Mouse (Mus musculus): ENCODE measurements around the gene Dlx3.

The Dlx3 gene

GRCm38 (mm10) chr11:95125366-95125948 lies 5.5 kb downstream of the Dlx3 start:
- no peak for DNase-seq

GRCm38 (mm10) chr11:95126272-95127245 lies 6.6 kb downstream of the Dlx3 start:
- DNase-seq: no peak

GRCm38 (mm10) chr11:95128359-95128758 lies 8.4 kb downstream of the Dlx3 start:
- DNase-seq: no peak

- no peak for DNase-seq
These were observed 10.8 kb downstream of the Dlx3 start for GRCm38 (mm10) chr11:95130668-95131252.

DNA sequence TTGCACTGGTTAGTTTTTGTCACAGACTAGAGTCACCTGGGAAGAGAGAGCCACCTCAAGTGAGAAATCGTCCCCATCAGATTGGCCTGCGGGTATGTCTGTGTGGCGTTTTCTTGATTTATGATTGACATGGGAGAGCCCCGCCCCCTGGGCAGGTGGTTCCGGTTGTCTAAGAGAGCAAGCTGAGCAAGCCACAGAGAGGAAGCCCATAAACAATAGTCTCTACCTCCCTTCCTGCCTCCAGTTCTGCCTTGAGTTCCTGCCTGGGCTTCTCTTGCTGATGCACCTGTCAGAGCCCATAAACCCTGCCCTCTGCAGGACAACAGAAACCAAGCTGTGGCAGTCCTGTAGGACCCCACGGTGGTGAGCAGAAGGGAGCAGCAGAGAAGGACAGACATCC lies 13.4 kb downstream of the Dlx3 start:
- no peak for DNase-seq

DNA sequence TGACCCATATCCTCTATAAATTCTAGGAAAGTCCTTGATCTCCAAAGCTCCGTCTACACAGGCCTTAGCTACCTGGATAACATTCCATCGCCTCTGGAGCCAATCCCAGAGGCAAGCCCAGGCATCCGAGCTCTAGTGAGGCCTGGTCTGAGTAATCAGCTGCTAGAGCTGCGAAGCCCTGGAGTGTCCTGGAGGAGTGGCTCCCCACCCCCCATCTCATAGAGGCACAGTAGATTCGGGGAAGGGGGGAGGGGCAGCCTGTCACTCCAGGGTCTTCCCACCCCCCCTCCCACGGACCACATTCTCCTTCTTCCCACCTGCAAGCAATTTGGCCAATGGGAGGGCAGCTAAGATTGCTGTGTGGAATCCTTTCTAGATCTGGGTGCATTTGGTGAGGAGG lies 17.4 kb downstream of the Dlx3 start:
- no peak for DNase-seq

GRCm38 (mm10) chr11:95139871-95140270 lies 20.0 kb downstream of the Dlx3 start:
- DNase-seq: no peak

DNA sequence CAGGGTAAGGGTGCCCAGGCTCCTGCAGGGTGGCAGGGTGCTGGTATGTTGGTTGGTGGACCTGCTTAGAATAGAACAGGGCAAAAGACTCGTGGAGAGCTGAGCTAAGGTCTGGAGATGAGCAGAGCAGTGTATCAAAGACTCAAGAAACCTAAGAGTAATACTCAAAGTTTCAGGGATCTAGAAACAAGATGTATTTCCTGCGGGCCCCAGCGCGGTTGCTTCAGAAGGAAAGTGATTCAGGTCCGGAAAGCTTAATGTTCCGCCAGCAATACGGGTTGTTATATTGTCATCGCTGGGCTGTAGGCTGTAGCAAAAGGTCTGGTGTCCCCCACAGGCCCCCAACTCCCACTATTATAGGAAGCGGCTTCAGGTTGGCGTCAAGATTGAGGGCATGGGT lies 22.3 kb downstream of the Dlx3 start:
- no peak for DNase-seq

DNA sequence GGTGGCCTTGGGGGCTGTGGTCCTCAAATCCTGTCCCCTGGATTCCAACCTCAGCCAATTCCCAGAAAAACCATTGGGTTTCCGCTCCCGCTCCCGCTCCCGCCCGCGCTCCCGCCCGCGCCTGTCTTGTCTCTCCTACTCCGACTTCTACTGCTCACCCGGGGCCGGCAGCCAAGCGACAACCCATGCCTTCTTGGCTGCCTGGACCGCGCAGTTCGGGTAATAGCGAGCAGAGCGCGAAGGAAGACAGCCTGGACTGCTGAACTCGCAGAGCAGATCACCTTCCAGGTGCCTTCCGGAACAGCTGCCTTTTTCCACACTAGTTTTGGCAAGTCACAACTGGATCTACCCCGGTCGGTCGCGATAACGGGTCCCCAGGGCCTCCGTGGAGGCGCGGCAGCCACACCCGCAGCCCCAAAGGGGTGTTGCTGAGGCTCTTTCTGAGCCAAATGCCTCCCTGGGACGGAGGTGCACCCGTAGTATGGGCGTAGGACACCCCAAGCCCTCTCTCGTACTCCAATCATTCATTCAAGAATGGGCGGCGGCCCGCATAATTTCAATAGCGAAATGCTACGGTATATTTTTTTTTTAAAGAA lies 23.2 kb downstream of the Dlx3 start:
- no peak for DNase-seq

- no peak for DNase-seq
These were observed 23.7 kb downstream of the Dlx3 start for GRCm38 (mm10) chr11:95143663-95144062.

DNA sequence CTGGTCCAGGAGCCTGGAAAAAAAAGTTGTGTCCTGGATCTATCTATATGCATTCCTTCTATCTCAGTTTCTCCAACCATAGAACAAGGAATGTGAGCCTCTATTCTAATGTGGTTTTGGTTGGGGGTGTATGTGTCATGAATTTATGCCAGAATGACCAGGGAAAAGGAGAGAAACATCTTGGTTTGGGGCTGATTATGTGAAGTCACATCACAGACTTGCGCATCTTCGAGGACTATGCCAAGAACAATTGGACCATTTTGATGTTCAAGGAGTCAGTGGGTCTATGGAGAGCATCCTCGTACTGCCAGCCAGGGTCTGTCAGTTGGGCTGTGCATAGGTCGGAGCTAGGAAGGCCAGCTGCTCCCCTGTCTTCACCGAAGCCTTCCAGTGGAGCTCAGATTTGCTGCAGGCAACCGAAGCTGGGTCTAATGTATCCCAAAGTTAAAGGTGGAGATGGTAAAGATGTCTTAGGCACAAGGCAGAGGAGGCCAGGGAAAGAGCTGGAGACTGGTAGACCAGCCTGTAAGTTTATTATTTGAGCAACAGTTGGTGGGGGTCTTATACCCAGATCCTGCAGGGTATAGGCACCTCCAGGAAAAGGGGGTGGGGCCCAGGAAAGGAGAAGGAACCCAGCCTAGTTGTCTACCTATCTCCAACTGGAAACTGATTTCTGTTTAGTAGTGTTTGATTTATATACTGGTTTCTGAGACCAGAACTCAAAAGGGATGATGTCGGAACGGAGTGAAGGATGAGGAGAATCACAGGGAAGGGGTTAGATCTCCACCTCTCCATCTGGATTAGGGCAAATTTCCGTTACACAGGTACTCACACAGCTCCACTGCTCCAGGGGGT lies 24.4 kb downstream of the Dlx3 start:
- DNase-seq: no peak

GRCm38 (mm10) chr11:95144946-95145483 lies 25.1 kb downstream of the Dlx3 start:
- DNase-seq: no peak

GRCm38 (mm10) chr11:95145851-95146403 lies 26.0 kb downstream of the Dlx3 start, which contains the start of gene Dlx4:
Gene Dlx4 (minus strand): TSS chr11:95146263.
- peak; percentile 28 to 31 for DNase-seq

GRCm38 (mm10) chr11:95148754-95149153 lies 28.8 kb downstream of the Dlx3 start:
- DNase-seq: no peak

- DNase-seq: no peak
These were observed 29.7 kb downstream of the Dlx3 start for GRCm38 (mm10) chr11:95149462-95150268.

DNA sequence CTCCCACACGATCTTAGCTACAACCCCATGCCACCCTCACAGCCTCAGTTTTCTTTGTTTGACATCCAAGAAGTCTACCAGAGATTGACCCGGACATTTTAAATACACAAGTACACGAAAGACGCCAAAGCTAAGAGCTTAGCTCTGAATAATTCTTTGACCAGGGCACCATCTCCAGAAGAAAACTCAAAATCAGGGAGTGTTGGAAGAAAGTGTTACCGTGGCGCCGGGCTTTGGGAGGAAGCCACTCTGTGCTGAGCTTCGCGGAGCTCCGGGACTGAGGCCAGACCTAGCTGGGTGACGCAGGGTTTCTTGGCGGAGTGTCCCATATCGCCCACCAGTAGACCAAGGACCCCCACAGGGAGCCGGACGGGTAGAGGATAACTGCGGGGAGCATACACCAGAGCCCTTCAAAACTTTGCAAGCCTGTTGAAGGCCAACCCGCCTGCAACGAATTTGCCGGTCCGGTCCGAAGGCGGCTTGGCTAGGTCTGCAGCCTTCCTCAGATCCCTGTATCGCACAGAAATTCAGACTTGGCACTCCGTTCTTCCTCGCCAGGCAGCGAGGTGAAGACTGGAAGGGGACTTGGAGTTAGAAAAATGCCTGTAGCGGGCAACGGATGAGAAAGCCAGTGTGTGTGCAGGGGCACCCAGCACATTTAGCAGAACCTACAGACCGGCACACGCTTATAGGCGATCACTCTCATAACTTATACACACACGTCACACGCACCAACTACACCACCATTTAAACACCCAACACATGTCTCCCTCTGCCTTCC lies 30.5 kb downstream of the Dlx3 start:
- DNase-seq: no peak

- DNase-seq: no peak
These were observed 33.2 kb downstream of the Dlx3 start for GRCm38 (mm10) chr11:95153116-95153515.

DNA sequence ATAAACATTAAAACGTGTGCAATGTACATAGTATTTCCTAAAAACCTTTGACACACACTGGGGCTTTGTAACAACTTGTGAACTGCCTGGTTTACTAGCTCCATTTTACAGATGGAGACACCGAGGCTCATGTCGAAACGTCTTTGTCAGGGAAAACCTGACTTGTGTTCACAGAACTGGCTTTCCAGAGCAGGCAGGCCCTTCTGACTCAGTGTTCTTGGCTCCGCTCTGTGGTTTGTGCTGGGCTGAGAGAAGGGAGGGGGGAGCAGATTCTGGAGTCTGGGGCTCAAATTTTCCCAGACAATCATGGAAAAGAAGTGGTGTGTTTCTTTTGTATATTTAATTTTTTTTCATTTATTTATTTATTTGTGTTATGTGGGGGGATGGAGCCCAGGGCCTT lies 33.8 kb downstream of the Dlx3 start:
- DNase-seq: no peak

DNA sequence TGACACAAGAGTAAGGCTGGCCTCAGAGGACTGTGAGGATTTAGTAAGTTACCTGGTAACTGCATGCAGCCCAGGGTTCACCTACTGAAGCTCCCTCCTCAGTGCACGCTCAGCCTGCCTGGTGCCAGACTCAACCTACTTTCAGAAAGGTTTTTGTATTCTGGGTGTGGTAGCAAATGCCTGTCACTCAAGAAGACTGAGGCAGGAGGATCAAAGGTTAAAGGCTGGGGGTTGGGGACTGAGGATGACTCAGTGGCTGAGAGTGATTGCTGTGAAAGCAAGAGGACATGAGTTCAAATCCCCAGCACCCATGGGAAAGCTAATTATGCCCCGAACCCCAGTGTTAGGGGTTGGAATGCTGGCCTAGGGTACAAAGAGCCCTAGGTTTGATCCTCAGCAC lies 35.6 kb downstream of the Dlx3 start:
- no peak for DNase-seq

- no peak for DNase-seq
These were observed 37.4 kb downstream of the Dlx3 start for GRCm38 (mm10) chr11:95157356-95157755.

All from thymus, adult 18-20 months (tissue).